Mouse (Mus musculus) megakaryocyte-erythroid progenitor cell, adult 5 weeks (primary cell): ENCODE data around the gene Vmn1r221. TPM values are rescaled to one million over a fixed set of nuclear protein-coding genes. Genes with fewer than 3 reads are reported as not detected.

ENCODE experiments used
- polyA plus RNA-seq: library from polyadenylated mRNA; stranded (reverse); fragments of >175 nt; gene quantifications from 2 replicates; pipeline ENCODE4 v1.2.3, GENCODE M21; 2012

The Vmn1r221 gene
- polyA plus RNA-seq = not detected in 2 replicates

GRCm38 (mm10) chr13:23213827-23214226 lies at the start of gene Vmn1r221:
Gene Vmn1r221 (plus strand): TSS chr13:23214127.

DNA sequence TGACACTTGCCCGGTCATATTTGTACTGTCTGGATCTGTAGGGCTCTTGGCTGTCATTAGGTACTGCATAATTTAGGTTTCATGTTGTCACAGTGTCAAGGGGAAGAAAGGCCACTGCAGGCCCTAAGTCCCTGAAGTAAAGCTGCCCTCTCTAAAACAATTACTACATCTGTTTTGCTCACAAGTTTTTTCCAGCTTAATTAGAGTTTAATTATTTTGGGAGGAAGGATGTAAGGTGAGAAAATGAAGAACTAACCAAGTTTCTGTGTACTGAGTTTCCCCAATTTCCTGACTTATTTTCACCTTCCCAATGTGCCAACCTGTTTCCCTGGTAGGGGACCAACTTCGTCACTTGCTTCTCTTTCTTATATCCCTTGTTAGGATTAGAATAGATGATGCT lies 26.1 kb upstream of the Vmn1r221 start, which contains the start of gene Vmn1r220:
Gene Vmn1r220, minus strand, starts transcription at position 101 of the 400 bp plus-strand sequence.

DNA sequence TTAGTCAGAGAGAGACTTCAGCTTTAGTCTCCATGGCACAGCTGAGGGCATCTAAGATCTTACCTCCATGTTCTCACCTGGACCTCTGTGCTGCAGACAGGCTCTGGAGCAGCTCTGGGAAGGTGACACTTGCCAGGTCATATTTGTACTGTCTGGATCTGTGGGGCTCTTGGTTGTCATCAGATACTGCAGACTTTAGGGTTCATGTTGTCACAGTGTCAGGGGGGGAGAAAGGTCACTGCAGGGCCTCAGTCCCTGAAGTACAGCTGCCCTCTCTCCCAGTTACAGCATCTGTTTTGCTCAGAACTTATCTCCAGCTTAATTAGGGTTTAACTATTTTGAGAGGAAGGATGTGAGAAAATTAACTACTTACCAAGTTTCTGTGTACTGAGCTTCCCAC lies 21.9 kb downstream of the Vmn1r221 start, which contains the start of gene Vmn1r222:
Gene Vmn1r222, minus strand, starts transcription at position 101 of the 400 bp plus-strand sequence.

DNA sequence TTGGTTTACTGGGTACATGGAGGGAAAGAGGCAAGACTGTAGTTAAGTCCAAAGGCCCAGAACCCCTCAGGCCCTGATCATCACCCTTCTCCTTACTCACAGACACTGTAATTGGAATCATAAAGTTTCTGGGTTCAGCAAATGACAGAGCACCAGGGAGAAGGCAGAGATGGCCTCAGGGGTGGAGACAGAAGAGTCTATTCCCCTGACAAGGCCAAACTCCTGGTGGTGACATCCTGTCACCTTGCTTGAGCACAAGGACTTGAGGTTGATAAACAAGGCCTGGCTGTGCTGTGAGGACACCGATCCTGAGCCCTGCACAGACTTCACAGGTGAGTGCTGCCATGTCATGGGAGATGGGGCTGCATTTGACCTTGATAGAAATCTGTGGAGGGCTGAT lies 32.9 kb downstream of the Vmn1r221 start, which contains the start of gene Vmn1r223:
Gene Vmn1r223, plus strand, starts transcription at position 301 of the 400 bp plus-strand sequence.

Other genes with a start within 250 kb of the Vmn1r221 start
- gene Vmn1r213, start 206.5 kb upstream of the Vmn1r221 start, polyA plus RNA-seq = not detected in 2 replicates
- gene Vmn1r214, start 183.7 kb upstream of the Vmn1r221 start, polyA plus RNA-seq = not detected in 2 replicates
- 0.09 TPM in 1 of 2 replicates, not detected in the other for gene Vmn1r215, start 146.1 kb upstream of the Vmn1r221 start, polyA plus RNA-seq
- not detected in 2 replicates for gene Vmn1r217, start 95.9 kb upstream of the Vmn1r221 start, polyA plus RNA-seq
- gene Vmn1r218, start 81.0 kb upstream of the Vmn1r221 start, polyA plus RNA-seq = not detected in 2 replicates
- 0.01 TPM in 1 of 2 replicates, not detected in the other for gene Vmn1r219, start 54.8 kb upstream of the Vmn1r221 start, polyA plus RNA-seq
- gene Vmn1r220, start 26.2 kb upstream of the Vmn1r221 start, polyA plus RNA-seq = not detected in 2 replicates
- not detected in 2 replicates for gene Vmn1r222, start 21.8 kb downstream of the Vmn1r221 start, polyA plus RNA-seq
- not detected in 2 replicates for gene Vmn1r223, start 33.0 kb downstream of the Vmn1r221 start, polyA plus RNA-seq
- gene Zfp322a, start 155.1 kb downstream of the Vmn1r221 start, polyA plus RNA-seq = 0.45 and 1.00 TPM in 2 replicates
- gene Abt1, start 209.7 kb downstream of the Vmn1r221 start, polyA plus RNA-seq = 10.5 and 13.8 TPM in 2 replicates